Mouse (Mus musculus) liver, adult 2 months (tissue): ENCODE measurements around the gene Actg2.

Experiments used
- CTCF ChIP-seq: fragments of 200-500 bp; IDR thresholded peaks from 2 replicates; pipeline ENCODE4 v1.5.1; 2011; ENCODE audit warnings: low read depth, low read length, control low read depth
- POLR2A ChIP-seq: fragments of 200-500 bp; IDR thresholded peaks from 2 replicates; pipeline ENCODE4 v1.6.1; 2011; ENCODE audit warnings: low read length, control low read depth; ENCODE audit not compliant: insufficient read depth; ENCODE audit errors: extremely low read depth

- TF ChIP-seq CTCF = no peak
- no peak for TF ChIP-seq POLR2A
These were observed 39.9 kb downstream of the Actg2 start for GRCm38 (mm10) chr6:83496009-83496752.
